Mouse (Mus musculus) liver, postnatal 0 days (tissue): ENCODE data around the gene Rhob. TPM values are rescaled to one million over a fixed set of nuclear protein-coding genes. Genes with fewer than 3 reads are reported as not detected.
"Not testable (repeated sequence)": the region's sequence is repeated elsewhere in the genome, so short reads cannot be mapped to it uniquely, and the experiment has no call there.

Source experiments
- ATAC-seq: fragments of 200-750 bp; cut with Nextera tagmentation; 2 replicates; pipeline ENCODE4 v1.8.0; 2017; ENCODE audit warnings: mild to moderate bottlenecking, moderate library complexity
- DNase-seq: peaks from one replicate; pipeline ENCODE4 v3.0.0-alpha.2; 2016
- H3K27ac ChIP-seq: fragments of 300-500 bp; sonication (generic); 2 replicates; pipeline ENCODE4 v1.5.1; 2014; ENCODE audit warnings: antibody characterized with exemption, moderate library complexity, mild to moderate bottlenecking, low read depth
- H3K27me3 ChIP-seq: fragments of 300-500 bp; sonication (generic); 2 replicates; pipeline ENCODE4 v1.6.1; 2014; ENCODE audit warnings: low read length, control low read depth, mixed read lengths; ENCODE audit not compliant: insufficient read depth
- H3K36me3 ChIP-seq: fragments of 300-500 bp; sonication (generic); replicated peaks from 2 replicates; pipeline ENCODE4 v1.6.1; 2014; ENCODE audit warnings: mild to moderate bottlenecking, control low read depth, low read length, moderate library complexity, mixed read lengths; ENCODE audit not compliant: insufficient read depth
- H3K4me1 ChIP-seq: fragments of 300-500 bp; sonication (generic); 2 replicates; pipeline ENCODE4 v1.6.1; 2014; ENCODE audit warnings: antibody characterized with exemption, mild to moderate bottlenecking, control low read depth; ENCODE audit not compliant: insufficient read depth
- H3K4me2 ChIP-seq: fragments of 300-500 bp; sonication (generic); 2 replicates; pipeline ENCODE4 v1.6.1; 2014; ENCODE audit warnings: low read depth, mild to moderate bottlenecking, low read length, moderate library complexity, mixed read lengths
- H3K4me3 ChIP-seq: fragments of 300-500 bp; sonication (generic); 2 replicates; pipeline ENCODE4 v1.5.1; 2014; ENCODE audit warnings: low read depth, low read length
- H3K9ac ChIP-seq: fragments of 300-500 bp; sonication (generic); replicated peaks from 2 replicates; pipeline ENCODE4 v1.6.1; 2014; ENCODE audit warnings: mild to moderate bottlenecking, moderate library complexity
- H3K9me3 ChIP-seq: fragments of 300-500 bp; sonication (generic); 2 replicates; pipeline ENCODE4 v1.6.1; 2016; ENCODE audit warnings: mild to moderate bottlenecking, control low read depth, low read length, mixed read lengths
- CTCF ChIP-seq: sonication (generic); IDR thresholded peaks from 2 replicates; pipeline ENCODE4 v1.5.1; 2016; ENCODE audit warnings: antibody characterized with exemption, low read depth
- EP300 ChIP-seq: IDR thresholded peaks from 2 replicates; pipeline ENCODE4 v1.6.1; 2016; ENCODE audit warnings: antibody characterized with exemption, low read depth, mild to moderate bottlenecking
- WGBS: fragments of 180-500 bp; shearing (Covaris S2); extraction: QIAGEN DNeasy Blood & Tissue Kit; methylation state at CpG from one replicate; pipeline ENCODE4 v1.1.7; 2014; ENCODE audit not compliant: insufficient replicate concordance; 5-methylcytosine and 5-hydroxymethylcytosine counted together
- polyA plus RNA-seq: library from polyadenylated mRNA; unstranded; fragments of >200 nt; fragmentation: Nextera tagmentation; extraction: Ambion mirVana; gene quantifications from 2 replicates; pipeline ENCODE4 v1.2.1, GENCODE M21; 2015

The Rhob gene
- polyA plus RNA-seq, 1 experiment from 2014 or later: 6.9 TPM

DNA sequence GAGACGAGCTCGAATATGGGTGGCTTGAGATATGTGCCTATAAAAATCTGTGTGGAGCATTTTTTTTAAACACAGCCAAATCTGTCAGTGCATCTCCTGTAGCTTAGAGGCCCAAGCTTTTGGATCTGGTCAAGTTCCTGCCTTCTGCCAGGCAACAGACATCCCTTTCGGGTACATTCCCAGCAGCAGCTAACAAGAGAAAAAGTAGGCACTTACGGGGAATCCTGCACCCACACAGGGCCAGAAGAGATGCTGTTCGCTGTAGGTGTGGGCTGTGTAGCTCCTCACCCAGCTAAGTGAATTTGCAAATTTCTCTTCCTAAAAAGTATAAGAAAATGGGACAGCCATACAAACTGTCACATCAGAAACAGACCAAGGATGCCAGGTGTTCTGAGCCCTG lies 34.8 kb downstream of the Rhob start:
- DNase-seq (no peak), ATAC-seq (no peak)
- Histone ChIP-seq H3K27me3 (no peaks in the 10 kb centered on the region), H3K9ac (no peak overlapping the region), H3K4me2 (no peak overlapping the region), H3K9me3 (no peaks in the 10 kb centered on the region), H3K36me3 (no peaks in the 10 kb centered on the region), H3K27ac (no peak overlapping the region), H3K4me1 (no peaks in the 10 kb centered on the region), H3K4me3 (no peak overlapping the region)
- TF ChIP-seq EP300 (no peak), CTCF (no peak)
- WGBS: 76% methylated on average over 5 of the region's 5 CpGs

DNA sequence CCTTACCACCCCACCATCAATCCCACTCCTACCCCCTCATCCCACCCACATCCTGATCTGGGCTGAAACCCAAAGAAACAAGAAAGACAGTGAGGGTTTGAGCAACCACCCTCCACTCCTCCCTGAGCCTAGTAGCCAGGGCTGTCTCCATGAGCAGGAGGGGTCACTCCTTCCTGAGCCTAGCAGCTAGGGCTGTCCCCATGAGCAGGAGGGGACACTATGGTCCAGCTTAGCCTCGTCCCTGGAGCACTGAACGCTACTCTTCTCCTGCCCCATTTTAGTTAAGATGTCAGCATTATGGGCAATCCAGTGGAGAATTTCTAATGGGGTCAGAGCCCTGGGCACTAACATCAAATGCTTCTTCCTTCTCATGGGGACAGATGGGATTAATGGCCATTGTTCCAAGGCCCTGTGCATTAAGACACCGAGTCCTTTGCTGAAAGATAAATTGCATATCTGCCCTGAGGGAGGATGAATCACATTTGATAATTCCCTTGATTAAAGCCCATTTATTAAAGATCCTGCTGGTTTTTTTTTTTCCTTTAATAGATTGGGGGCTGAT lies 36.1 kb downstream of the Rhob start:
- Histone ChIP-seq H3K9me3 (no peaks in the 10 kb centered on the region), H3K4me1 (no peaks in the 10 kb centered on the region), H3K9ac (no peak overlapping the region), H3K27me3 (no peaks in the 10 kb centered on the region), H3K4me3 (no peak overlapping the region), H3K27ac (no peak overlapping the region), H3K4me2 (no peak overlapping the region), H3K36me3 (no peaks in the 10 kb centered on the region)
- no peak for ATAC-seq
- TF ChIP-seq CTCF: no peak
- DNase-seq: no peak
- 79% methylated on average over 3 of the region's 3 CpGs for WGBS

DNA sequence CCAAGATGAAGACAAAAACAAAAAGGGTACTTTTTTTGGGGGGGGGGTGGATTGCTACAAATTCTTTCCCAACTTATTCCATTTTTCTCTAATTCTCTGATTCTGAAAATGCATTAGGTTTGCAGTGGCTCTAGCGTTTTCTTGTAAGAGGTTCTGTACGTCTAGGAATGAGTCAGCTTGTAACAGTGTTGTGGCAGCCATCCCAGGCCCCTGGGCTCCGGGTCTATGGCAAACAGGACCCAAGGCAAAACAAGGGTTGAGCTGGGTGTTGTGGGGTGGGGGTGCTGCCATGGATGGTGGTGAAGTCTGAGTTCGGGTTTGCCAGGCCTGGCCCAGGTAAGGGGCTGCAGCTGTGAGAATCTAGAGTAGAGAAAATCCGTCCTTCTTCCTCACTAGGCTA lies 37.3 kb downstream of the Rhob start:
- no peak overlapping the region for H3K9ac ChIP-seq
- H3K27me3 ChIP-seq: no peaks in the 10 kb centered on the region
- H3K4me1 ChIP-seq: no peaks in the 10 kb centered on the region
- no peaks in the 10 kb centered on the region for H3K36me3 ChIP-seq
- H3K4me3 ChIP-seq: no peak overlapping the region
- 78% methylated on average over 5 of the region's 5 CpGs for WGBS
- TF ChIP-seq EP300 (no peak), CTCF (no peak)
- no peaks in the 10 kb centered on the region for H3K9me3 ChIP-seq
- no peak overlapping the region for H3K27ac ChIP-seq
- ATAC-seq (no peak), DNase-seq (no peak)
- H3K4me2 ChIP-seq: no peak overlapping the region

DNA sequence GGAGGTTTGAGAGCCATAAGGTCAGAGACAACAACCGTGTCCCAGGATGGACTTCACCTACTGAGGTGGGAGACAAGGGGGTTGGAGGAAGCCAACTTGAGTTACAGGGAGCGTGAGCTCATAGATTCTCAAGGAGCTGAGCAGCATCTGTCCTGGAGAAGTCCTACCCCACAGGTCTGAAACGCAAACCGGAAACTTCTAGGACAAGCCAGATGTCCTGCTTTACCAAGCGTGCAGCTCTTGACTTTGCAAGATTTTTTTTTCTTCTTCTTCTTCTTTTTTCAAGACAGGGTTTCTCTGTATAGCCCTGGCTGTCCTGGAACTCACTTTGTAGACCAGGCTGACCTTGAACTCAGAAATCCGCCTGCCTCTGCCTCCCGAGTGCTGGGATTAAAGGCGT lies 38.2 kb downstream of the Rhob start:
- not testable (repeated sequence) for H3K36me3 ChIP-seq, DNase-seq, H3K4me1 ChIP-seq, H3K4me3 ChIP-seq, H3K9ac ChIP-seq, ATAC-seq, H3K9me3 ChIP-seq, H3K27ac ChIP-seq, H3K27me3 ChIP-seq, H3K4me2 ChIP-seq
- WGBS: 87% methylated on average over 8 of the region's 8 CpGs

DNA sequence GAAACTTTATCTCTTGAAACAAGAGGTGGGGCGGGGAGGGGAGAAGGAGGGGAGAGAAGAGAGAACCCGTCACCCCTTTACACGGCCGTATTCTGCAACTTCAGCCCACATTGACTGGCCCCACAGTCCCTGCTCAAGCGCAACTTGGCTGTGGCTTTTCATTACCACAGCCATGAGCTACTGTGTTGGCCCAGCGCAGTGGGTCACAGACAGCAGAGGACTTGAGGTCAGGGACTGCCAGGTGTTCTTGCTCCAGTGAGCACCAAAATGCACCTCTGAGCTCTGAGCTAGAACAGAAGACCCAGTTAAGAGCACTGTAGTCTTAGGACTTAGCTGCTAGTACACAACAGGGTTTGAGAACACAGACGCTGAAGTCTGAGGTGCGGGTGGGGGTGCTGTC lies 41.4 kb downstream of the Rhob start:
- TF ChIP-seq EP300 (no peak), CTCF (no peak)
- Histone ChIP-seq H3K4me2 (no peak overlapping the region), H3K4me3 (no peak overlapping the region), H3K4me1 (no peaks in the 10 kb centered on the region; the same call in 1 of the 2 replicates), H3K36me3 (no peaks in the 10 kb centered on the region), H3K9ac (no peak overlapping the region), H3K9me3 (no peaks in the 10 kb centered on the region), H3K27me3 (no peaks in the 10 kb centered on the region), H3K27ac (no peak overlapping the region)
- 58% methylated on average over 8 of the region's 8 CpGs for WGBS
- ATAC-seq (no peak), DNase-seq (no peak)

DNA sequence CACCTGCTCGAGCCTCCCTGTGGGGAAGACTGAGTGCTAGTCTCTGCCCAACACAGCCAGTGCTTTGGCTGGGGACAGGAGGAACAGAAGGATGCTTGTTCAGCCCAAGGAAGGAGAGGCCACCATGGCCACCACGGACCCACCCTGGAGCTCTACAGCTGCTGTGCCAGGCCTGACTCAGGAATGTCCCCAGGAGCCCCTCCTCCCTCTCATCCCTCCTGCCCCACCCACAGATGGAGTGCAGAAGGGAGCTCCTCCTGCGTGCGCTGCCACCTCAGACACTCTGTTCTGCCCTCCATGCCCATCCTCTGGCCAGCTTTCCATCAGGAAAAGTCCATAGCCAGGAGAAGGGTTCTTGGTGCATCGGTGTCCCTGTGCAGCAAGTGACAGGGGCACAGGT lies 42.8 kb downstream of the Rhob start:
- Histone ChIP-seq H3K4me1 (peaks cover under 1% of the 10 kb centered on the region; the same call in 1 of the 2 replicates), H3K27ac (no peak overlapping the region), H3K27me3 (no peaks in the 10 kb centered on the region), H3K4me2 (no peak overlapping the region), H3K36me3 (no peaks in the 10 kb centered on the region), H3K9ac (no peak overlapping the region), H3K9me3 (no peaks in the 10 kb centered on the region), H3K4me3 (no peak overlapping the region)
- no peak for TF ChIP-seq EP300
- no peak for TF ChIP-seq CTCF
- WGBS: 67% methylated on average over 5 of the region's 5 CpGs
- DNase-seq: no peak
- ATAC-seq: no peak

DNA sequence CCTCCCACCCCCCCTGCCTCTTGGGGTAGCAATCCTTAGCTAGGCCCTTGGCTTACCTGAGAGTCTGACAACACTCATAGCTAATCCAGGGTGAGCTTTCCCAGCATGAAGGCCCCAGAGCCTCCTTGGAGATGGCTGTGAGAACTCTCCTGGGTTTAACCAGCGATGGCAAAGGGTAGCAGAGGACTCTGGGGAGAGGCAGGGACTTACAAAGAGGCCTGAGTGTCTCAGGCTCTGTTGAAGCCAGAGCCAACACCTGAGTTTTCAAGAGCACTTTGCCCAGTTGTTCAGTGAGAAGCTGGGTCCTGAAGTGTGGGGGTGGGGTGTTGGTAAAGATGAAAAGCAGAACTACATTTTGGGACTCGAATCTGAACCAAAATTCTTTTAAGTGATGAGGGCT lies 44.8 kb downstream of the Rhob start:
- 35% methylated on average over 2 of the region's 2 CpGs for WGBS
- H3K4me3 ChIP-seq: no peak overlapping the region
- no peaks in the 10 kb centered on the region for H3K36me3 ChIP-seq
- H3K9ac ChIP-seq: no peak overlapping the region
- H3K9me3 ChIP-seq: no peaks in the 10 kb centered on the region
- no peak overlapping the region for H3K4me2 ChIP-seq
- ATAC-seq: no peak
- no peak for TF ChIP-seq CTCF
- no peak for TF ChIP-seq EP300
- peaks cover 3% of the 10 kb centered on the region; the same call in 1 of the 2 replicates for H3K4me1 ChIP-seq
- no peaks in the 10 kb centered on the region for H3K27me3 ChIP-seq
- no peak overlapping the region for H3K27ac ChIP-seq
- no peak for DNase-seq
